Mouse (Mus musculus) urinary bladder, postnatal 36 days (tissue): ENCODE results near the gene Sowaha.
"Not testable (repeated sequence)": the region's sequence is repeated elsewhere in the genome, so short reads cannot be mapped to it uniquely, and the experiment has no call there.

ENCODE experiments used
- DNase-seq, 2 experiments: peaks; one replicate each; pipeline ENCODE4 v3.0.0; 2022; ENCODE audit warnings: low spot score in 2 of 2, mixed read lengths in 1 of 2

Sowaha gene

GRCm38 (mm10) chr11:53443861-53444260, 36.2 kb downstream of the Sowaha start:
- DNase-seq, result no peak

DNA sequence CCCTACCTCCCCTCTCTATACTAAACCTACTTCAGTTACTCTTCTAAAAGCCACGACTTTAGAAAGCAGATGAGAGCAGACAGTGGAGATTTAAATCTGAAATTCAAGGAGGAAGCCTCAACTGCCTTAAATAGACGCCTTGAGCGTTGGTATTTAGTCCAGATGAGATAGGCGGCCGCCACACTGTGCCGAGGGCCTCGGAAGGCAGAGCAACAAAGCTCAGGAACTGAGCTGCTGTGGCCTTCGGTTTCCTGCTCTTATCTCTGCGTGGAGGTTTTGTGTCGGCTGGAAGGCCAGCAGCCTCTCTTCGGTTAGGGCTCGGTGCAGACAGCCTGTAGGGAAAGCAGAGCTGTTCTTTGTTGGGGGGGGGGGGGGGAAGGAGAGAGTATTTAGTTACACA, 38.2 kb downstream of the Sowaha start:
- no peak for DNase-seq

DNA sequence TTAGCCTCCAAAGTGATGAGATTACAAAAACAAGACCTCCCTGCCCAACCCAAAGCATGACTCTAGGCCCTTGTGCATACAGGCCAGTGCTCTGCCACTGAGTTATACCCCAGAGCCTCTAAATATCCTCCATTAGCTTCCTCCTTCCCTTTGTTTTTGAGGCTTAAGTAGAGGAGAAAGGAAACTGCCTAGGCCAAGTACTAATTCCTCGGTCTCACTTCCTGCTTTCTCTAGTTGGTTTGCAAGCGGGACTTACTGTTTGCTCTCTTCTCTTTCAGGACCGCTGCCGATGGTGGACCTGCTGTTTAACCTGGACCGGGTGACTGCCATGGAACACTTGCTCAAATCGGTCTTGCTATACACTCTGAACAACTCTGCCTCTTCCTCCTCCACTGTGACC, 43.7 kb downstream of the Sowaha start:
- DNase-seq, result no peak

DNA sequence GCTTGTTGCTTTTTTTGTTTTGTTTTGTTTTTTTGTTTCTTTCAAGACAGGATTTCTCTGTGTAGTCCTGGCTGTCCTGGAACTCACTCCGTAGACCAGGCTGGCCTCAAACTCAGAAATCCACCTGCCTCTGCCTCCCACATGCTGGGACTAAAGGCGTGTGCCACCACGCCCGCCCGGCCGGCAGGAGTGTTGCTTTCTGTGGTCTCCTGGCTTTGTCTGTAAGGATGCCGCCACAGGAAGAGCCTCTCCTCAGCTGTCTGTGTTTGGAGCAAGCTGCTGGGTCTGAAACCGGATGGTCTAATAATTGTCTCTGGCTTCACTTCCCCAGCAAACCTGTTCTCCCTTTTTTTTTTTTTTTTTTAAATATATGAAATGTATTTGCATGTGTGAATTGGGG, 44.6 kb downstream of the Sowaha start:
- no peak for DNase-seq

- no peak for DNase-seq
Observed at GRCm38 (mm10) chr11:53433057-53433456, 47.0 kb downstream of the Sowaha start.

DNA sequence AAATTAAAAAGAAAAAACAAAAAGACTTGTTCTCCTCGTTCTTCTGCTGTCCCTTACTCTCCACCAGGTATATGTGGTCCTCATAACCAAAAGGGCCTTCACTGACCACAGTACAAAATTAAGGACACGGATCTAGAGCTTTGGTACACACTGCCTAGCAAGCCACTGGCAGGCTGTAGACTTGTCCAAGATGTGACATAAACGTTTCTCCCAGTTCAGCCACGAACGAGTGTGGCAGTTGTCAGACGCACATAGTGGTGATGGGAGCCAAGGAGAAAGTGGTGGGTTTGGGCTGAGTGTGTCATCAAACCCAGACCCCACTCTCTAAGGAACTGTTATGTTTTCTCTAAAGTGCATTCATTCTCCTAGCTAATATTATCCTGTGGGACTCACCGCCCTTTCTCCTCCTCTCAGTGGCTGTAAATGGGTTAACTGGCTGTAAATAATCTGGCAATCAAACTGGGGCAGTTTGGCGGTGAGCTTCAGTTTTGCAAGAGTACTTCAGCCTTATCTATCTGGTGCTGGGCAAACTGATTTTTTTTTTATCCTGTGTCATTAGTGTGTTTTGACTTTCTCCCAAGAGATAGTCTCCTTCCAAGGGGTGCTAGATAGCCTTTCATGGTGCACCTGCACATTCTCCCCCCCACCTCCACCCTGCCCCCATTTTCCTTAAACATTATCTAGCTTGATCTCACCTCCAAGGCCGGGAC, 48.6 kb downstream of the Sowaha start:
- peak in 1 of 2 experiments; percentile 35 for DNase-seq

DNA sequence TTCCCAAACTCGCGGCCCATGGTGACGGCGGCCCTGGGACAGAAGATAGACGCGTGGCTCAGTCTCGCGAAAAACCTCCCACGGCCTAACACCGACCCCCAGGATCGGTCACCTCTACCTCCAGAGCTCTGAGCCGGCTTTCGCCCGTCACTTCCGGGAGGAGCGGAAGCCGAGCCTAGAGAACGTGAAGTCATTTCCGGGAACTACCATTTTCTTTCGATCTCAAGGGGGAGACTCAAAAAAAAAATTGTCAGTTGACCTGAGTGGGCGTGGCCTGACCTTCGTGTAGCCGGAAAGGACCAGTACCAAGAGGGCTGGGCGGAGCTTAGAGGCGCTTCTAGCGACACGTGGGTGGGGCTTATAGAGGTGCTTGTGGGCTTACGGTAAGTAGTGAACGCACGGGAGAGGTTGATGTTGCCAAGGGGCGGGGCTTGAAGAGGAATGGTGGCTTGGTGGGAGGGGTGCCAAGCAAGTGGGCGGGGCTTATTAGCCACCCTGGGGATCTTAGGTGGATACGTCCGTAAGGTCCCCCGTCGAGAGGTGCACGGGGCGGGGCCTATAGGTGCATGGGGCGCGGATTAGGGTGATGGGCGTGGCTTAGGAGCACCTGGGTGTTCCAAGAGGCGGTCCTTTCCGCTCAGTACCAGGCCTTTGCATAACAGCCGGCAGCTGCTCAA, 49.3 kb downstream of the Sowaha start, which contains the start of the genes Uqcrq and Gdf9:
Gene Uqcrq, minus strand, starts transcription at position 162 of the 677 bp plus-strand sequence.
Gene Gdf9, plus strand, starts transcription at position 354 of the 677 bp plus-strand sequence.
- DNase-seq, result peak; percentile 97 to 99

DNA sequence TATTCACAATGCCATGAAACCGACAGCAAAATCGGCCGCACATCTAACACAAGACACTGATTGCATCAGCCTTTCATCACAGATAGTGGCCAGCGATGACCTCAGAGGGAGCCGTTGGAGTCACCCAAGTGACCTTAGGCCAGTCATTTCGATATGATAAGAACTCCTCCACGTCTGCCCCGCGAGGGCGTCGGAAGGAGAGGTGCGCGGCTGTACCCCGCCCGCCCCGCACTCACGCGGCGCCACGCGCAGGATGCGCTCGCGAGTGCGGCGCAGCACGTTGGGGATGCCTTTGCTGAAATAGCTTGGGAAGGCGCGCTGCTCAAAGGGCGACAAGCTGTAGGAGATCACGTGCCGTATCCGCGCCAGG, 49.8 kb downstream of the Sowaha start:
- no peak for DNase-seq

- DNase-seq, result no peak
Observed at GRCm38 (mm10) chr11:53429182-53429581, 50.9 kb downstream of the Sowaha start.

DNA sequence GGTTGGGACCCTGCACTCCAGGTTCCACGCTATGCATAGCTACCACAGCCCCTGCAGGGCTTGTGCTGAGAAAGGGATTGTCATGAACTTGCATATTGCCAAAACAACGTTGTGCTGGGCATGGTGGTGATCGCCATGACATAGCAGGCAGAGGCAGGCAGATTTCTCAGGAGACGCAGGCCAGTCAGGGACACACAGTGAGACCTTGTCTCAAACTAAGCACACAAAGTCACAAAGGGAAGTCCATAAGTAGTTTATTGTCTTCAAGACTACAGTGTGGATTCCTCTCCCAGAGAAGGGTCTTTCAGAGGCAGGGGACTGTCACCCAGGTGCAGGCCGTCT, 51.4 kb downstream of the Sowaha start:
- no peak for DNase-seq

GRCm38 (mm10) chr11:53427993-53428715, 51.9 kb downstream of the Sowaha start:
- DNase-seq, result no peak

- DNase-seq, result not testable (repeated sequence)
Observed at GRCm38 (mm10) chr11:53426914-53427313, 53.2 kb downstream of the Sowaha start.
